Mouse (Mus musculus): Measurements from ENCODE around the gene Lyz2.
"Not testable (repeated sequence)": the region's sequence is repeated elsewhere in the genome, so short reads cannot be mapped to it uniquely, and the experiment has no call there.

Lyz2 gene

GRCm38 (mm10) chr10:117284578-117285520 is 2.7 kb upstream of the Lyz2 start:
- DNase-seq = no peak

GRCm38 (mm10) chr10:117283871-117284577 is 1.9 kb upstream of the Lyz2 start:
- DNase-seq = no peak

GRCm38 (mm10) chr10:117283196-117283595 is 1.1 kb upstream of the Lyz2 start:
- DNase-seq = not testable (repeated sequence)

DNA sequence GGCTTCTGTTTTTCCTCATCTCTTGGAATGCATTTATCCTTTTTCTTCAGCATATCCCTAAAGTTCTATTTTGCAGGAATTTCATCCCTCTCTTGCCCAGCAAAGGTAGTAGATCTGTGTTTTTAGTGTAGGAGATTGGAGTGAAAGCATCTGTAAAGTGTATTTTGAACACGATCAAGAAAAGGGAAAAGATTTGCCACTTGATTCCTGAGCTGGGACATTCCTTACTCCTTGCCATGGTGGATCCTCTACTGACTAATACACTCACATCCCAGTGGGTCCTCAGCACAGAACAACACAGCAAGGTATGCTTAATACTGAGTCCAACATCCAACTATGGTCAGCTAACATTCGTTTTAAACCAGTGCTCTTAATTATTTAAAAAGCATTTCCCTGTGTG is 430 bp upstream of the Lyz2 start:
- DNase-seq = no peak

GRCm38 (mm10) chr10:117281381-117281920 is 670 bp downstream of the Lyz2 start:
- no peak for DNase-seq

- DNase-seq = no peak
These were observed 2.1 kb downstream of the Lyz2 start for GRCm38 (mm10) chr10:117280000-117280399.

DNA sequence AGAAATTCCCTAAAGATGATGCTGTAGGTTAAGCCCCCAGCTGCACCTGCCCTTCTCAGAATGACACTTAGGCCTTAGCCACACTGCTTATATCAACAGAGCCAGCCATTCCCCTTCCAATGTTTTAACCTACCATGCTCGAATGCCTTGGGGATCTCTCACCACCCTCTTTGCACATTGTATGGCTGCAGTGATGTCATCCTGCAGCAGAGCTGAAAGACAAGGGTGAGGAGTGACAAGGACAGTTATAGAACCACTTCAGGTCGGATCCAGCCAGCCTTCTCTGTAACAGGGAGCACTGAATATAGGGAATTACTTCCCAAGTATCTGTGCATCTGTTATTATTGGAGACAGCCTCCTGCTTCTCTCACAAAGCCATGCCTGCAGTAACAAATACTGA is 3.6 kb downstream of the Lyz2 start:
- not testable (repeated sequence) for DNase-seq

DNA sequence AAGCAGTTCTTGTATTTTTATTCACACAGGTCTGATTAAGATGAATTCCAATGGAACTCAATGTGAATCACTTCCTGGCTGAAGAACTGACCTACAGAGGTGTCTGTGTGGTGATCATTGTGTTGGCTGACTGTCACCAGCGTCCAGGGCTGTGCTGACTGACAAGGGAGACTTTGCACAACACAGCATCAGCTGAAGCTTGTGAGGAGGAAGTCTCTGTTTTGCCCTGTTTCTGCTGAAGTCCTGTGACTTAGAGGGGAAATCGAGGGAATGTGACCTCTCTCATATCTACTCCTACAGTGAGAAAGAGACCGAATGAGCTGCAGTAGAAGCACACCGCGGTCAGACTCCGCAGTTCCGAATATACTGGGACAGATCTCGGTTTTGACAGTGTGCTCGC is 4.3 kb downstream of the Lyz2 start:
- DNase-seq = not testable (repeated sequence)

DNA sequence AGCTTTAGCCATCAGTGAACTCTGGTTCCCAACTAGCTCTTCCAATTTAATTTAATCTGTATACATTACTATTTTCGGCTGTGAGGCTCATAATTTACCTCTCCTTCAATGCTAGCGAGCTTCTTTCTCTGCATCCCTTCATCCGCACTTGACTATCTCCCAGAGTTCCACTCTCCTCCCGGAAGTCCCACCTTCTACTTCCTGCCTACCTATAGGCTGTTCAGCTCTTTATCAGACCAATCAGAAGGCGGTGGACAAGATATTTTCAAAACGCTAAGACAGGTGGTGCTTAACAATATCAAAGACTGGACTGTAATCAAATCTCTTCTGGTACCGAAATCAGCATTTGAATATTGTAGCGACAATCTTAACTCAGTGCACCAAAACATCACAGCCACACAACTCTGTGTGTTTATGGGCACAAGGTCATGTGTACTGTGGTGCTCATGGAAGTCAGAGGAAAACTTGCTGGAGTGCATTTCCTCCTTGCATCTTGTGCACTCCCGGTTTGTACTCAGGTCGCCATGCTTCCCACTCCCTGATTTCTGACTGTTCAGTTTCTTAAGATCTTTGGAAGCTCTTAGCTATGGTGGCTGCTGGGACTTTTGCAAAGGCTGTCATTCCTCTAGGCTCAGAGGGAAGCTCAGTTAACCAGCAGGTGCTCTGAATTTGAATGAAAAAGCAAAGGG is 6.3 kb downstream of the Lyz2 start:
- DNase-seq = no peak

GRCm38 (mm10) chr10:117274645-117275044 is 7.5 kb downstream of the Lyz2 start:
- DNase-seq = not testable (repeated sequence)

DNA sequence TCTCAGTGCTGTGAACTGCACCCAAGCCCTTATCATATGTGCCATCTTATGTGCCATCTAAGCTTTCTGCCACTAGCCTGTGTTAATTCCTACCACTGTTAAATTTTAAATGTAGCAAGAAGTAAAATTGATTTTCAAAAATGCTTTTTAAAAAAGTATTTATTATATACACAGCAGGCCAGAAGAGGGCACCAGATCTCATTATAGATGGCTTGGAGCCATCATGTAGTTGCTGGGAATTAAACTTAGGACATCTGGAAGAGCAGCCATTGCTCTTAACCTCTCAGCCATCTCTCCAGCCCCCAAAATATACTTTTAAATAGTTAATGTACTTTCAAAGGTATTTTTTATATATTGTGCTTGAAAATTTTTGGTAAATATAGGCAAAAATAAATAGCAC is 10.1 kb downstream of the Lyz2 start:
- no peak for DNase-seq

DNA sequence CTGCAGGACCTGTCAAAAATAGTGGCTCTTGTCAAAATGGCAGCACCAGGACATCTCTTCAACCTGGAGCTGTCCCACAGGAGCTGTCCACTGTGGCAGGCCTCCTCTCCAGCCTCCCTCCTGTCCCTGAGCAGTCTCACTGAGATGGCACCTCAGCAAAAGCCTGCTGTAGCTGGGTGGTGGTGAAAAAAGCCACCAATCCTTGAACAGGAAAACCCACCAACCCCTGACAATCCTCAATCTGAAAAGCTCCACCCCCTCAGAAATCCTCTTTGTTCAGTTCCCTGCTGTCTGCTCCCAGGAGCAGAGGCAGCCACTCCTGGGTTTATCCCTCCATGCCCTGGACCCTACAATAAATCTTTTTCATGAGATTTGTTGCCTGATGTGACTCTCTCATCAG is 22.3 kb downstream of the Lyz2 start:
- DNase-seq = no peak

DNA sequence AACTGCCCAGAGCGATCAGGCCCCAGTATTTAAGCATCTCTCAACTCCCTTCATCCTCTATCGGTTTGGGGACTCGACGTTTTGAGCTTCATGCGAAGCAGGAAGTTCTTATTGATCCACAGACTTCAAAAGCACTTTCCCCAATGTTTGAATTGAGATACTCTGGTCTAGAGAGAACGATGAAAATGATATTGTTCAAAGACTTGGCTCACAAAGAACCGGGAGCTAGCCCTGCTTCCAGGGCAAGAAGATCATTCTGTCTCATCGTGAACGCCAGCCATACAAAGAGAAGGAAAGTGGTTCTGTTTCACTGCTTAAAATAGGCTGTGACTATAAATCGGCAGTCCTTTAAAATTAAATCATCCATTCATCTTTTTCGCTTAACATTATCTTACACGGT is 43.5 kb downstream of the Lyz2 start, which contains the start of gene 9530003J23Rik:
9530003J23Rik (minus strand) TSS at position 101 of the 400 bp plus-strand sequence.
- no peak for DNase-seq

DNA sequence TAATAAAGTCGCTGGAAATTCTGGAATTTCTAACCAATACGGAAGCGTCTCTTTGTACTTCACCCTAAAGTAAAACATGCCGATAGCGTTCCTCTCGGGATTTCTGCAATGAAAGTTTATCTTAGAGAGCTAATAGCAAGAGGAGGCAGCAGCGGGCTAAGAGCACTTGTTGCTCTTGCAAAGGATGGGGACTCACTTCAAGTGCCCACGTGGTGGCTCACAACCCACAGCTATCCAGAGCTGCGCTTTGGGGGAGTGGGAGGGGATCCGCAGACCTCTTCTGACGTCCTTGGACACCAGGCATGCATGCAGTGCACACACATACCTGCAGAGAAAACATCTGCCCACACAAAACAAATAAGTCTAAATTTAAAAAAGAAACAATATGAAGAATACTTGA is 46.3 kb downstream of the Lyz2 start:
- no peak for DNase-seq

GRCm38 (mm10) chr10:117234825-117235224 is 47.3 kb downstream of the Lyz2 start:
- no peak for DNase-seq

DNA sequence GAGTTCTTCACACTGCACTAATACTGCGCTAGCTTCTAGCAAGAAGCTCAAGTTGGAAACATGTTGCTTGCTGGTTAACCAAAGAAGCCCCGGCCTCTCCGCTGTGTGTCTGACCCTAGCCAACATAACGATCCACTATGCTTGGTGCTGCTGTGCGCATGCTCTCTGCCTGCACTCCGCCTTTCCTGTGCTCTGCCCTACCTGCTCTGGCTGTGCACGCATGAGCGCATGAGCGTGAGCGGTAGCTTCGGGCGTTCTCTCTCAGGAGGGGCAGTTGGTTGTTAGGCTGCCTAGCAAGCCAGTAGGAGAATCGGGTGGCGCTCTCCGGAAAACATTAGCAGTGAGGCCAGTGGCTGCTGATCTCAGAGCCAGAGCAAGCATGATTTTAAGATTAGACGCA is 52.3 kb downstream of the Lyz2 start:
- no peak for DNase-seq
